Mouse (Mus musculus) mesoderm, embryonic 11.5 days (tissue): ENCODE results near the gene Adamtsl5.
"Not testable (repeated sequence)": the region's sequence is repeated elsewhere in the genome, so short reads cannot be mapped to it uniquely, and the experiment has no call there.

ENCODE experiments used
- DNase-seq: peaks from one replicate; pipeline ENCODE4 v3.0.0-alpha.2; 2012; ENCODE audit warnings: low read depth, low spot score

Adamtsl5 gene

DNA sequence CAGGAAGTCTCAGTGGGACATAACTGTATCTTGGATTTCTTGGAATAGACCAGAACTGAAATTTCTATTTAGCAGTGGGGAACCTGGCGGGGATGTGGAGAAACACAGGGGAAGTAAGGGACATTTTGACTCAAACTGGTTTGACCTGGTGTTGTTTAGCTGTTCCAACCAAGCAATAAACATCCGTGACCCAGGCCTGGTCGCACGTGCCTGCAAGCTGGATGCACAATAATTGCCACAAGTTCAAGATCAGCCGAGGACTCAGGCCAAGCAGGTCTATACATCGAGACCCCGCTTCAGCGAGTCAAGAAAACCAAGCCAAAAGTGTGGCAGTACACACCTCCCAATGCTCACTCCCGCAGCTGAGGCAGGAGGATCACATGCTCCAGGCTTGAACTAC lies 23.8 kb upstream of the Adamtsl5 start:
- DNase-seq = no peak

DNA sequence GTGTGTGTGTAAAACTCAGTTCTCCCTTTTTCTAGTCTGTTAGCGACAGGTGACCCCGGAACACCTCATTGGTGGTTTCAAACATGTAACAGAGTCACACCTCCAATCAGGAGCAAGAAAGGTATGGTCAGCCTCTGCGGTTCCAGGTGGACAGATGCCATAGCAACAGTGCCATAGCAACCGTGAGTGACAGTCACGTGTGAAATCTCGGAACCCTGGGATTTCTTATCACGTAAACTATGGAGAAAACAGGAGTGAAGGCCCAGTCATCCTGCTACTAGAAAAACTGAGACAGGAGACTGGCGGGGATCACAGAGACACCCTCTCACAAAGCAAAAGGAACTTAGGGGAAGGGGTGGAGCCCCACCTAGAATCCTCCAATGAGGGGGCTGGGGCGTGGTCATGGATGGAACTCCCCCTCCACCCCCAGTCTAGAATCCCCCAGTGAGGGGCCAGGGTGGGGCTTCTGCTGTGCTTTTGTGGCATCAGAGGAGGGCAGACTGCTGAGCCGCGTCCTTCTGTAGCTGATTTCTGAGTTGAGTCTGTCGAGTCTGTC lies 23.3 kb upstream of the Adamtsl5 start:
- peak; percentile 72 for DNase-seq

DNA sequence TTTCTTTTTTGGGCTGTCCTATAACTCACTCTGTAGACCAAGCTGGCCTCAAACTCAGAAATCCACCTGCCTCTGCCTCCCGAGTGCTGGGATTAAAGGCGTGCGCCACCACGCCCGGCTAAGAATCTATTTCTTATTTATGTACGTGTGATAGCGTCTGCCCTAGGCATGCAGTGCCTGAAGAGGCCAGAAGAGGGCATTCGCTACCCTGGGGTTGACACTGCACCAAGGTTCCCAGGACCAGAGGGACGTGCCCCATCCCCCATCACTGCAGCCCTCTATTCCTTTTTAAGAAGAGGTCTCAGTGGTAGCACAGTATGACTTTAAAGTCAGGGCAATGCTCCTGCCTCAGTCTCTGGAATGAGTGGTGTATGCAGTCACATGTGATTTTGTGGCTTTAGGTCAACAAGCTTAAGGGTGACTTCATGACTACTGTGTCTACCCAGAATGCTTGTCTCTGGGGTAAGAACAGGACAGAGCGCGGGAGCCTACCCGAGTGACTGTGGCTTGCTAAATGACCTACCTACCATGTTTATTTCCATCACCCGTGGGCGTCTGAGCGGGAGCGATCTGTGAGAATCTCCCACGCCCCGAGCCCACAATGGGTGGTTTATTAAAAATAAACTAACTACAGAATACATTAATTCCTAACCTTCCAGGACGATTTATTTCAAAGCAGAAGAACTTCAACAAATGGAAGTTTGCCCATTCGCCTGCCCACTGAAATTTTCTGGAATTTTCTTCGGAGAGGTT lies 22.0 kb upstream of the Adamtsl5 start:
- no peak for DNase-seq

DNA sequence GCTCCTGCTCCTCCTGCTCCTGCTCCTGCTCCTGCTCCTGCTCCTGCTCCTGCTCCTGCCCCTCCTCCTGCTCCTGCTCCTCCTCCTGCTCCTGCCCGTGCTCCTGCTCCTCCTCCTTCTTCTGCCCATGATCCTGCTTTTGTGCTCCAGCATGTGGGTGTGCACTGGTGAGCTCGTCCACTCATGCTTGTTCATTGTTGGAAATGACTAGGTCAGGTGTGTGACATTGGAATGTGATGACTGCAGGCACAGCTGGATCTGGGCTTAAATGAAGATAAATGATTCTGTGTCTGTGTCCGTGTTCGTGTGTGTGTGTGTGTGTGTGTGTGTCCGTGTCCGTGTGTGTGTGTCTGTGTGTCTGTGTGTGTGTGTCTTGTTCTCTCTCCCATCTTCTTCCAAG lies 20.2 kb upstream of the Adamtsl5 start:
- DNase-seq = peak; percentile 72

DNA sequence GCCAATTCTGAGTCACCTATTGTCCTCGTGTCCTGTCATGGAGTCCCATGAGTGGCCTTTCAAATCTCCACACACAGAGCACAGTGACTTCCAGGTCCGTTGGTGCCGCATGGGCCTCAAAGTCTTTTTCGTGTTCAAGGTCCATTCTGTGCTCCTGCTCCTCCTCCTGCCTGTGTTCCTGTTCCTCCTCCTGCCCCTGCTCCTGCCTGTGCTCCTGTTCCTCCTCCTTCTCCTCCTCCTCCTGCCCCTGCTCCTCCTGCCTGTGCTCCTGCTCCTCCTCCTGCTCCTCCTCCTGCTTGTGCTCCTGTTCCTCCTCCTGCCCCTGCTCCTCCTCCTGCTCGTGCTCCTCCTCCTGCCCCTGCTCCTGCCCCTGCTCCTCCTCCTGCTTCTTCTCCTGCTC lies 19.7 kb upstream of the Adamtsl5 start:
- DNase-seq = no peak

DNA sequence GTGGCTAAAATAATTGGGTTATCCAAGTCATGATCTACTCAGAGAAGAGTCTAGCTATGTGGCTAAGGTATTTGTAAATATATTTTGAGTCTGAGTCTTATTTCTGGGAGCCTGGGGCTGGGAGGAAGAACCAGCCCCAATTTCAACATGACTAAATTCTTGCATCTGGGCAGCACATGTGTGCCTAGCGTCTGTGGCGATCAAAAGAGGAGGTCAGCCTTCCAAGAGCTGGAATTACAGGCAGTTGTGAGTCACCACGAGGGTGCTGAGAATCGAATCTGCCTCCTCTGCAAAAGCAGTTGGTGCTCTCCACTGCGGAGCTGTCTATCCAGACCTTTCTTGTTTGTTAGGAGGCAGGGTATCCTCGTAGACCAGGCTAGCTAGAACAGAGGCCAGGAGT lies 17.5 kb upstream of the Adamtsl5 start:
- no peak for DNase-seq

DNA sequence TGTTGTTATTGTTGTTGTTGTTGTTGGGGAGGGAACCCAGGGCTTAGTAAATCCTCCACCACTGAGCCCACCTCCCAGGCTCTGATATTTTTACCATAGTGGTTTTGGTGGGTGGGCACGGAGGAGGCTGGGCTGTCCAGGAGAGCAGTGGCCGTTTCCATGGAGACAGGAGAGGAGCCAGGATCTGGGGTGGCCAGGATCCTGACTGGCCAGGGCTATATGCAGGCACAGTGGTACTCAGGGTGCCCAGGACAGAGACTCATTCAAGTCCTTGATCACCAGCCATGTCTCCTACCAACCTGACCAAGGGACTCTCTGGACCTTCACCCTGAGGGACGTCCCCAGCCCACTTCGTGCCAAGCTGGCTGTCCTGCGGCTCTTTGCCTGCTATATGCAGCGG lies 15.5 kb upstream of the Adamtsl5 start:
- DNase-seq = no peak

DNA sequence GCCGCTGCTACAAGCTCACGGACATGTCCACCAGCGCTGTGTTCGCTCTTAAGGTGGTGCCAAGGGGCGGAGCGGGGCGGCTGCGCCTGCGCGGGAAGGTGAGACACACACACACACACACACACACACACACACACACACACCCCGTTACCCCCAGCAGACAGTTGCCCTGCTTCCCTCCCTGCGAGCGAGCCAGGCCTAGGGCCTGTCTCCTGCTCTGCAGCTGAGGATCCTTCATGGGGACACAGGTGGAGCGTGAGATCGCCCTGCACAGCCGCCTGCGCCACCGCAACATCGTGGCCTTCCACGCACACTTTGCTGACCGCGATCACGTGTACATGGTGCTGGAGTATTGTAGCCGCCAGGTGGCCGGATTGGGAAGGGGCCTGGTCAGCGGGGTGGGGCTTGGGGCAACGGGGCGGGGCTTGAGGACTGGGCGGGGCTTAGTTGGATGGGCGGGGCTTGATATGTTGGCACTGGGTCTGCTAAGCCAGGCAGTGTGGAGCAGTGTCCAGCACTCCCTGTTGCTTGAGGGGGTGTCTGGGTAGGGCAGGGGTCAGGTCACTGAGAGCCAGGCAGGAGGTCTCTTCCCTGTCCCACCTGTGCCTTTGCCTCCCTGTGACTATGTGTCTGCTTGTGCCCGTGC lies 9.9 kb upstream of the Adamtsl5 start:
- no peak for DNase-seq

DNA sequence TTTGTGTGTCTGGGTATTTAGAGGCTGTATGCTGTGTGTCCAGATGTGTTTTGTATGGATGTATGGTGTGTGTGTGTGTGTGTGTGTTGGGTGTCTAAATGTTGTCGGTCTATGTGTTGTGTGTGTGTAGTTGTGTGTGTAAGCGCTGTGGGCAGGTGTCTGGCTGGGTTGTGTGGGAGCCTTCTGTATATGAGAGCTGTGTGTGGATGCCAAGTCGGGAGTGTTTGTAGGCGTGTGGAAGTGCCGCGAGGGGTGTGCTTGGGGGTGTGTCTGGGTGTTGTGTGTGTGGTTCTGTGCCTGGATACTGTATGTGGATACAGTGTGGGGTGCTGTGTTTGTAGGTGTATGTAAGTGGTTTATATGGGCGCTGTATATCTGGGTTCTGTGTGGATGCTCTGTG lies 9.1 kb upstream of the Adamtsl5 start:
- DNase-seq = no peak

DNA sequence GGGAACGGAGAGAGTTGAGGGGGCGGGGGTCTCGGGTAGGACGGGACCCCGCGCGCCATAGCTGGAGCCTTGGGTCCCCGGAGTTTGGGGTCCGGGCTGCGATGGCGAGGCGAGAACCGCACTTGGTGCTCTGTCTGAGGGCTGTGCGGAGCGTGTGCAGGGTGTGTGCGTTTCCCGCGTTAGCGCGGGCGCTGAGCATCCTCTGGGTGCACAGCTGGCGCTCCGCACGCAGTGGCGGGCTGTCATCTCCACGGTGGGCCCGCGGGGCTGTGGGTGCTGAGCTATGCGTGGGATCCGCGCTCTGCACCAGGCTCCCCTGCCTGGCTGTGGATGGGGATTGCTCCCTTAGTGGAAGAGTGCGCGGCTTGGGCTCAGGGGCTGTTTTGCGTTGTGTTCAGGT lies 8.5 kb upstream of the Adamtsl5 start:
- no peak for DNase-seq

DNA sequence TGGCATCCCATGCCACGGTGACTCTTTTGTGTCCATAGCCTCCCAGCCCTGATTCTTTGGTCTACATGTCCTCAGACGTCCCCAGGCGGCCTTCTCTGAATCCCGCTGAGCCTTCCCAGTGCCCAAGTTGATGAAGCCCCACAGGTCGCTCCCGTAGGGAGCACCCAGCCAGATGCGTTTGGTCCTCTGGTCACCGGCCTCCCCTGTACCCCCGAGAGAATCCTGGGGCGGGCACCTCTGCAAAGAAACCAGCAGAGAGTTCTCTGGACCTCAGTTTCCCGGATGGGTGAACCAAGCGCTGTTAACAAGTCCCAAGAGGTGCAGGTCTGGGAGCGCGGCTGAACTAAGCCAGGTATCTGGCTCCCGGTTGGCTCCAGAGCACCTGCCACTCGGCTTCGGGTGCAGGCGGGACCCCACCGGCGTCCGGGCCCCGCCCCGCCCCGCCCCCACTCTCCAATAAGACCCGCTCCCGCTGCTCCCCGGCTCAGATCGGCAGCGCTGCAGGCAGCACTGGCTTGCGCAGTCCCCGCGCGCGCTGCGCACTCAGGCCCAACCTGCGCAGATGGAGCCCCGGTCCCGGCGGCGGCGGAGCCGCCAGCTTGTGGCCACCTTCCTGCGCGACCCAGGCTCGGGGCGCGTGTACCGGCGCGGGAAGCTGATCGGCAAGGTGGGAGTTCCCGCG lies 7.9 kb upstream of the Adamtsl5 start, which contains the start of gene Plk5:
Plk5 (plus strand) TSS at position 459 of the 682 bp plus-strand sequence.
- DNase-seq = no peak

DNA sequence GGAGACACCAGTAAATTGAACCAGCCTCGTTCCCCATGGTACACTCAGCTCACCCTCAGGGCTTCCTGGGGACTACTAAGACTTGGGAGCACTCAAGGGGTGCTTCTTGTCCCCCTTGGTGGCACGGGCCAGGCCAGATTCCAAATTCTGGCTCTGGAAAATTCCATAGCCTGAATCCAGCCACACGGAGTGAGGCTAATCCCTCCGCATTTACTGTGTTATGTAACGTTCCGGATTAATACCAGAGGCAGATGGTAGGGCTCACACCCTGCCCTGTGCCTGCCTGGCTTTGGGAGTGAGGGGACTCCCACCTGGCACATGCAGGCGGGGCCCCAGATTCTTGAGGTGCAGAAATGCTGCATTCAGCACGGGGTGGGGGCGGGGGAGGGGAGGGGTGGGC lies 7.2 kb upstream of the Adamtsl5 start:
- no peak for DNase-seq

DNA sequence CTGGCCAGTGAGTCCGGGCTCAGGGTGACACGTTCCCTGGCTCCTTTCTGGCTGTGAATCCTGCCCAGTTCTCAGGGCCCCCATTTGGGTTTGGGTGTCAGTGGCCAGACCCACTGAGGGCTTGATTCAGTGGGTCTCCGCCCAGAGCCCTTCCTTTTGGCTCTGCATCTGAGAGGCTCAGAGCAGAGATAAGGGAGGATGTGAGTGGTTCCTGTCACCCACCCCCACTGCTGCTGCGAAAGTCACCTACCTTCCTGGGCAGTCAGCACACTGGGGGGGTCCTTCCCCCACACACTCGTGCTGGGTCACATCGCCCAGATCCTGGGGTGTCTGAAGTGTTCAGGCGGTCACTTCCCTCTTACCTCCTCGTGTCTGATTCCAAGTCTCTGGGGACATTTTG lies 4.5 kb upstream of the Adamtsl5 start:
- DNase-seq = no peak

DNA sequence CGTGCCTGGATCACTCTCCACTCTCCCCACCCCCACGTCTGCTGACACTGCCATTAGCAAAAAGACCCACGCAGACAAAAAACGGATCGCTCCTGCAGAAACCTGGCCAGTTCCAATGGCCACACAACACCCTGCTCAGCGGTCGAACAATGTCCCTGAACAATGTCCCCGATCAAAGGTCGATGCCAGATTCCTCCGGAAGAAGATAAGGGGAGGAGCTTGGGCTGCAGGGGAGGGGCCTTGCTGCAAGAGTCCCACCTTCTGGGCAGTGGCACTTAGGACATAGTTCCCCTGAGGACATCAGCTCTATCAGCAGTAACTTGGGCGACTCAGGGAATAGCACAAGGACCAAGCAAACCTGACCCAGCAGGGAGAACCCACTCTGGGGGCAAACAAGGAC lies 3.7 kb upstream of the Adamtsl5 start:
- no peak for DNase-seq

DNA sequence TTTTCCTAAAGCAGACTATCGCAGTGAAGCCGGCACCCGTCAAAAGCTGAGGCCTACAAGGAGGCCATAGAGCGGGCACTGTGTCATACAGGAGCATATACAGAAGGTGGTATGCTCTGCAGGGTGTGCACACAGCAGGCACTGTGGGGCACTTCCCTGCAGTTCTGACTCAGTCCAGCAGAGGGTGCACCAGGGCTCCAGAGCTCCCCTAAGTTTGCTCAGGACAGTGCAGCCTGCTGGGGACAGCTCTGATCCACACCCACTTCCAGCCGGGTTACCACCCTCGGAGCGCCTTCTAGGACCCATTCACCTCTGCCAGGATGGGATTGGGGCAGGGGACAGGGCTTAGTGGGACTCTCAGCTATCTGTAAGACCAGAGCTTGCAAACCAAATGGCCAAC lies 2.1 kb upstream of the Adamtsl5 start:
- DNase-seq = peak; percentile 91

DNA sequence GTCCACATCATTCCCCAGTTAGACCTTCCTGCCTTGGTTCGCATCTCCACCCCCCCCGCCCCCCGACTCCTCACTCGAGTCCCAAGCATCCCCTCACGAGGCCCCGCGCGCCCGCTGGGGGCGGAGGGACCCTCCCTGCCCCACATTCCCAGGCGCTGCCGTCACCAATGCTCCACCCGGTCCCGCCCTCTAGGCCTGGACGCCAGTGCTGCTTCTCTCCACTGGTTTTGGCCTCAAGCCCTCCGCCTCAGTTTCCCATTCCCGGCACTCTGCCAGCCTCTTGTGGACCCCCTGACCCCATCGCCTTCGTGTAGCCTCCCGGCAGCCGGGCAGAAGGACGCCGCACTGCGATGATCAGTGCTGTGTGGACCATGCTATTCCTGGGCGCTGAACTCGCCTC lies 769 bp upstream of the Adamtsl5 start:
- no peak for DNase-seq

DNA sequence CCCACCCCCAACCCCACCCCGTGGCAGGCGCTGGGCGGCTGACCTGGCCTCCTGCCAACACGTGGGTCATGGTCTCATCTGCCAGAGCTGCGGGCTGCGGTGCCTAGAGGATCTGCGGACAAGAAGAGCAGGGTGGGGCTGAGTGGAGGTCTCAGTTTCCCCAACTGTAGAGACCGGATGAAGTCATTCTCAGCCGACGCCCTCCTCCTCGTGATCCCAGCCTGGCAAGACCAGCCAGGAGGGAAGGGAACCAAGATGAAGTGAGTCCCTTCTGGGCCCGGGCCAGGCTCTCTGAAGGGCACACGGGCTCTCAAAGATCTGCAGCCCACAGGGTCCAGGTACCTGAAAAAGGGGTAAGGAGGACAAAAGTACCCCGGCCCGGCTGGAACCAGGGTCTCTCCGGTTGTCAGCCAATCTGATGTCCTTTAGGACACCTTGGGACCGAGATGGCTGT lies 671 bp downstream of the Adamtsl5 start:
- no peak for DNase-seq

DNA sequence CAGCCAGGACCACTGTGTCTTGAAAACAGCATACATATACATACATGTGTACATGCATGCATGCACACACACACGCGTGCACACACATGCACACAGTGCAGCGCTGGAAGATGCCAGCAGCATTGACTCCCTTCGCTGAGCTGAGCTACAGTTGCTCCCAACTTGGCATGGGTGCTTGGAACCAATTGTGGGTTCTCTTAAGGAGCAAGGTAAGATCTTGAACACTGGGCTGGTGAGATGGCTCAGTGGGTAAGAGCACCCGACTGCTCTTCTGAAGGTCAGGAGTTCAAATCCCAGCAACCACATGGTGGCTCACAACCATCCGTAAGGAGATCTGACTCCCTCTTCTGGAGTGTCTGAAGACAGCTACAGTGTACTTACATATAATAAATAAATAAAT lies 2.3 kb downstream of the Adamtsl5 start:
- DNase-seq = not testable (repeated sequence)

DNA sequence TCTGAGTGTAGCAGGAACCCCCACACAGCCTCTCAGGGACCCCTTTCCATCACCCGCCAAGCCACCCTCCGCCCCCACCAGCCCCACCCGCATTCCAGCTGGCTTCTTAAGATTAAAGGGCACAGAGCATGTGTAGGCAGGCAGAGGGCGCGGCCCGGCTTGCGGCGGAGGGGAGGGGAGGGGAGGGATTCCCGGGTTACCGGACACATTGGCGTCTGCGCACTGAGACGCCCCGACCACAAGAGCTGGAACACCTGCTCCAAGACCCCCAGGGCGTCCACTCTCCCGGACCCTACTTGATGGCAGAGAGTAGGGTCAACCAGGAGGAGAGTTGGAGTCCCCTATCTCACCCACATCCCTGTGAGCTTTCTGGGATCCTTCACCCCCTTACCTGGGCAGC lies 3.1 kb downstream of the Adamtsl5 start:
- DNase-seq = no peak

DNA sequence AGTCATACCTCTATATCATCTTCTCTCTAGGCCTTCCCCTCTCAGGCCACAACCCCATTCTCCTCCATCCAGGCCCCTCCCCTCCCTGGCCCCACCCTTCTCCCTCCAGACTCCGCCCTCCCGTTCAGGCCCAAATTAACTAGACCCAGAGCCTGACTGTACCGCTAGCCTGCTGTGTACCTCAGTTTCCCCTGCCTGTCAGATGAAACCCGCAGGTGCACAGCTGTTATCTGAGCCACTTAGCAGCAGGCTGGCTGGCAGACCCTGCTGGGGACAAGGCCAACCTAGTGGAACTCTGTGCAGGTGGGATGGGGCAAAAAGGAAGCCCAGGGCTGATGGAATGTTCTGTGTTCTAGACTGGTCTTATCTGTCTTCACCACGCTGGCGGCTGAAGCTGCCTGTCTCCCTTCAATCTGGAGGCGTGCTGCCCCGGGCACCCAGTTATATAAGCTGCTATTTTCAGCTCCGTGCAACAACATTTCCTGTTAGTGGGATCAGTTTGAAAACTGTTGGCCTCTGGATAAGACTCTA lies 4.0 kb downstream of the Adamtsl5 start:
- no peak for DNase-seq

DNA sequence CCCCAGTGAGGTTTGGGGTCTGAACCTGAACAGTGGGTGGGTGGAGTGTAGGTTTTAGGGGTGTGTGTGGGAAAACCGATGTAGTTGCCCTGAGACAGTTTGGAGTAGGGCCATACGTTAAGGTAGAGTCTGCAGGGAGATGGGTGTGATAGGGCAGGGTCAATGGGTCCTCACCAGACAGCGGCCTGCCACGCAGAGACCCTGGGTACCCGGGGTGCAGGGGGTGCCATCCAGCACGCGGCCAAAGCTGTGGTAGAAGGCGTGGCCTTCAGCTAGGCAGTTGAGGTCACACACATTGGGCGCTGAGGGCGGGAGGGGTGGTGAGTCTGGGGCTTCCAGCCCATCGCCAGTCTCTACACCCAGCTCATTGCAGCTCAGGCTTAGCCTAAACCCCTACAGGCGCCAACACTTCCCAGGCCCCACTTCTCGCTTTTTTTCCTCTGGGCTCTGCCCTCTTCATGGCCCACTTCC lies 4.8 kb downstream of the Adamtsl5 start:
- DNase-seq = no peak
